Mouse (Mus musculus) G1E (cell line): ENCODE results near the gene Ralgapa1.

Source experiments
- CTCF ChIP-seq: IDR thresholded peaks from 2 replicates; pipeline ENCODE4 v1.5.1; 2012; ENCODE audit warnings: low read depth, low read length, inconsistent platforms, mixed read lengths
- GATA1 ChIP-seq: IDR thresholded peaks from 2 replicates; pipeline ENCODE4 v1.6.1; 2012; ENCODE audit warnings: borderline replicate concordance, low read length, inconsistent platforms, mixed read lengths
- GATA2 ChIP-seq: IDR thresholded peaks from 2 replicates; pipeline ENCODE4 v1.6.1; 2012; ENCODE audit warnings: low read depth, low read length, inconsistent platforms, borderline replicate concordance
- POLR2AphosphoS5 ChIP-seq: IDR thresholded peaks from 2 replicates; pipeline ENCODE4 v1.6.1; 2012; ENCODE audit warnings: low read depth, low read length, inconsistent platforms; ENCODE audit not compliant: insufficient replicate concordance
- TAL1 ChIP-seq: conservative IDR thresholded peaks from 2 replicates; pipeline ENCODE4 v1.6.1; 2012; ENCODE audit warnings: low read depth, low read length, inconsistent platforms, mixed read lengths

- TF ChIP-seq CTCF: no peak
- no peak for TF ChIP-seq GATA1
- no peak for TF ChIP-seq GATA2
- TF ChIP-seq POLR2AphosphoS5: no peak
- TF ChIP-seq TAL1: no peak
Observed at GRCm38 (mm10) chr12:55557866-55558265, 263.1 kb downstream of the Ralgapa1 start.
